In genomic region chr14:30455801-30456595, GRCm38 (mm10) we compare ENCODE assay signal across 9 mouse cellular contexts. TPM values are rescaled to one million over a fixed set of nuclear protein-coding genes. Genes with fewer than 3 reads are reported as not detected.
DNase-seq lines count a peak whose midpoint lies in the region; ATAC-seq lines count a peak whose summit lies in the region.
"Had no signal": no experiment of that assay in that cellular context is flagged by ENCODE, and none has a peak within 500 bp of the region (broad histone marks: within the 10 kb centered on the region; RNA-seq: fewer than 3 reads in every experiment).

No protein-coding gene starts in this region.

- no peak for ATAC-seq in heart, embryonic 13.5 days (ENCODE audit: extremely low read depth, insufficient number of reproducible peaks, low FRiP score, low TSS enrichment)
- ATAC-seq in neural tube, embryonic 12.5 days (ENCODE audit: low FRiP score, low read depth), result no peak
- ATAC-seq in midbrain, embryonic 12.5 days (ENCODE audit: low FRiP score, low read depth), result no peak
- ATAC-seq: liver, embryonic 12.5 days had no signal

- 25% methylated on average over 12 of the region's 13 CpGs for WGBS in heart, embryonic 13.5 days
- WGBS in neural tube, embryonic 12.5 days, result 29% methylated on average over 12 of the region's 13 CpGs
- WGBS in midbrain, embryonic 12.5 days, result 19% methylated on average over 12 of the region's 13 CpGs

- peaks cover 32% of the 10 kb centered on the region for H3K4me1 ChIP-seq in heart, embryonic 13.5 days
- H3K4me1 ChIP-seq in neural tube, embryonic 12.5 days, result no peaks in the 10 kb centered on the region; the same call in 1 of the 2 replicates
- 0 out of 2 replicates have a peak, but pooled peaks cover 5% of the 10 kb centered on the region for H3K4me1 ChIP-seq in midbrain, embryonic 12.5 days
- H3K4me1 ChIP-seq: liver, embryonic 12.5 days had no signal

- DNase-seq in heart, adult 11 months, result no peak
- DNase-seq in neural tube, embryonic 10.5 days (ENCODE audit: extremely low spot score, low spot score), result no peak
- DNase-seq in frontal cortex, postnatal 14 days (ENCODE audit: low spot score in 2 of 2), result no peak
- no peak for DNase-seq in right cerebral cortex, adult 18-20 months
- no peak for DNase-seq in gastrocnemius, postnatal 4 days (ENCODE audit: low spot score in 2 of 2)

- no peaks in the 10 kb centered on the region for H3K9me3 ChIP-seq in heart, embryonic 13.5 days
- no peaks in the 10 kb centered on the region for H3K9me3 ChIP-seq in neural tube, embryonic 12.5 days
- H3K9me3 ChIP-seq in midbrain, embryonic 12.5 days, result no peaks in the 10 kb centered on the region
- H3K9me3 ChIP-seq: liver, embryonic 12.5 days had no signal

- H3K27me3 ChIP-seq in heart, embryonic 13.5 days (replicated peaks), result no peaks in the 10 kb centered on the region
- H3K27me3 ChIP-seq in neural tube, embryonic 12.5 days (replicated peaks), result no peaks in the 10 kb centered on the region
- H3K27me3 ChIP-seq in midbrain, embryonic 12.5 days, result 0 out of 2 replicates have a peak, but pooled peaks cover 3% of the 10 kb centered on the region

- no peaks in the 10 kb centered on the region for H3K36me3 ChIP-seq in heart, embryonic 13.5 days
- no peaks in the 10 kb centered on the region for H3K36me3 ChIP-seq in neural tube, embryonic 12.5 days
- H3K36me3 ChIP-seq in midbrain, embryonic 12.5 days, result no peaks in the 10 kb centered on the region
- H3K36me3 ChIP-seq: liver, embryonic 12.5 days had no signal

- H3K4me2 ChIP-seq in heart, embryonic 13.5 days, result peak overlapping the region; percentile 52
- peak overlapping the region; percentile 28; the same call in 1 of the 2 replicates for H3K4me2 ChIP-seq in neural tube, embryonic 12.5 days (replicated peaks)
- peak overlapping the region; percentile 5; the same call in 1 of the 2 replicates for H3K4me2 ChIP-seq in midbrain, embryonic 12.5 days (replicated peaks)
- H3K4me2 ChIP-seq: liver, embryonic 12.5 days had no signal

- peak overlapping the region; percentile 61; the same call in 1 of the 2 replicates for H3K9ac ChIP-seq in heart, embryonic 13.5 days
- H3K9ac ChIP-seq in neural tube, embryonic 12.5 days, result no peak overlapping the region
- no peak overlapping the region for H3K9ac ChIP-seq in midbrain, embryonic 12.5 days (replicated peaks)
- H3K9ac ChIP-seq: liver, embryonic 12.5 days had no signal

- H3K4me3 ChIP-seq in heart, embryonic 13.5 days, result 0 out of 2 replicates have a peak overlapping the region, but pooled peaks have one; percentile 3
- no peak overlapping the region for H3K4me3 ChIP-seq in neural tube, embryonic 12.5 days
- H3K4me3 ChIP-seq in midbrain, embryonic 12.5 days, result no peak overlapping the region
- H3K4me3 ChIP-seq: liver, embryonic 12.5 days had no signal

- H3K27ac ChIP-seq in heart, embryonic 13.5 days (replicated peaks), result no peak overlapping the region
- H3K27ac ChIP-seq in neural tube, embryonic 12.5 days, result no peak overlapping the region
- no peak overlapping the region for H3K27ac ChIP-seq in midbrain, embryonic 12.5 days (replicated peaks)
- H3K27ac ChIP-seq: liver, embryonic 12.5 days had no signal

RNA-seq across cellular contexts. Expression of gene Dcp1a, which starts 23.3 kb away (rescaled TPM):
- 16.1 and 17.2 TPM in 2 replicates for polyA plus RNA-seq in heart, embryonic 13.5 days (2015; fragmentation: Nextera tagmentation; extraction: Ambion mirVana)
- 27.4 and 32.0 TPM in 2 replicates for polyA plus RNA-seq in neural tube, embryonic 12.5 days (2016; fragmentation: Nextera tagmentation; extraction: Ambion mirVana)
- 29.3 and 31.9 TPM in 2 replicates for polyA plus RNA-seq in midbrain, embryonic 12.5 days (2016; fragmentation: Nextera tagmentation; extraction: Ambion mirVana)
- 10 to 100 TPM; 16.6 to 18.2 TPM for total RNA-seq in gastrocnemius, postnatal 4 days (2021)

RNA-seq across cellular contexts. Expression of gene Cacna1d, which starts 35.3 kb away (rescaled TPM):
- 7.3 and 8.0 TPM in 2 replicates for polyA plus RNA-seq in heart, embryonic 13.5 days (2015; fragmentation: Nextera tagmentation; extraction: Ambion mirVana)
- 3.0 and 4.6 TPM in 2 replicates for polyA plus RNA-seq in neural tube, embryonic 12.5 days (2016; fragmentation: Nextera tagmentation; extraction: Ambion mirVana)
- 2.5 and 2.8 TPM in 2 replicates for polyA plus RNA-seq in midbrain, embryonic 12.5 days (2016; fragmentation: Nextera tagmentation; extraction: Ambion mirVana)
- 1 to 10 TPM; 2.5 TPM for total RNA-seq in gastrocnemius, postnatal 4 days (2021)
